Mouse (Mus musculus): ENCODE measurements around the gene Neurl3.
A peak's percentile ranks its signal among the peaks of the same experiment; 100 is the strongest.

Neurl3 gene

GRCm38 (mm10) chr1:36255871-36256640, 18.4 kb downstream of the Neurl3 start:
- DNase-seq = no peak

- peak; percentile 73 for DNase-seq
Measured at GRCm38 (mm10) chr1:36254635-36255360, 19.7 kb downstream of the Neurl3 start.

GRCm38 (mm10) chr1:36252791-36253190, 21.7 kb downstream of the Neurl3 start:
- peak; percentile 70 for DNase-seq

GRCm38 (mm10) chr1:36251426-36251825, 23.1 kb downstream of the Neurl3 start:
- DNase-seq = no peak

GRCm38 (mm10) chr1:36246688-36247087, 27.8 kb downstream of the Neurl3 start:
- DNase-seq = no peak

- no peak for DNase-seq
Measured at GRCm38 (mm10) chr1:36244828-36245215, 29.7 kb downstream of the Neurl3 start.

GRCm38 (mm10) chr1:36244058-36244827, 30.2 kb downstream of the Neurl3 start, which contains the start of gene Uggt1:
Uggt1 (minus strand) TSS chr1:36244720.
- DNase-seq = peak; percentile 94

GRCm38 (mm10) chr1:36243447-36244057, 30.9 kb downstream of the Neurl3 start:
- DNase-seq = no peak

- DNase-seq = no peak
Measured at GRCm38 (mm10) chr1:36241903-36242429, 32.5 kb downstream of the Neurl3 start.

- DNase-seq = no peak
Measured at GRCm38 (mm10) chr1:36240176-36240575, 34.3 kb downstream of the Neurl3 start.

GRCm38 (mm10) chr1:36239396-36239795, 35.1 kb downstream of the Neurl3 start:
- DNase-seq = no peak

GRCm38 (mm10) chr1:36235855-36236254, 38.6 kb downstream of the Neurl3 start:
- no peak for DNase-seq

GRCm38 (mm10) chr1:36235057-36235639, 39.3 kb downstream of the Neurl3 start:
- DNase-seq = no peak

- DNase-seq = no peak
Measured at GRCm38 (mm10) chr1:36233218-36233617, 41.3 kb downstream of the Neurl3 start.

GRCm38 (mm10) chr1:36230919-36231705, 43.4 kb downstream of the Neurl3 start:
- DNase-seq = no peak

- no peak for DNase-seq
Measured at GRCm38 (mm10) chr1:36228461-36228860, 46.0 kb downstream of the Neurl3 start.

- DNase-seq = no peak
Measured at GRCm38 (mm10) chr1:36224648-36225047, 49.8 kb downstream of the Neurl3 start.

Measured in cerebellum, adult 11-12 months (tissue).